Mouse (Mus musculus) retina, adult 2 months (tissue): ENCODE results near the gene Fam19a3.
"Not testable (repeated sequence)": the region's sequence is repeated elsewhere in the genome, so short reads cannot be mapped to it uniquely, and the experiment has no call there.

ENCODE experiments used
- DNase-seq: peaks from one replicate; pipeline ENCODE4 v3.0.0-alpha.2; 2012; ENCODE audit warnings: low read depth, low spot score

The Fam19a3 gene

DNA sequence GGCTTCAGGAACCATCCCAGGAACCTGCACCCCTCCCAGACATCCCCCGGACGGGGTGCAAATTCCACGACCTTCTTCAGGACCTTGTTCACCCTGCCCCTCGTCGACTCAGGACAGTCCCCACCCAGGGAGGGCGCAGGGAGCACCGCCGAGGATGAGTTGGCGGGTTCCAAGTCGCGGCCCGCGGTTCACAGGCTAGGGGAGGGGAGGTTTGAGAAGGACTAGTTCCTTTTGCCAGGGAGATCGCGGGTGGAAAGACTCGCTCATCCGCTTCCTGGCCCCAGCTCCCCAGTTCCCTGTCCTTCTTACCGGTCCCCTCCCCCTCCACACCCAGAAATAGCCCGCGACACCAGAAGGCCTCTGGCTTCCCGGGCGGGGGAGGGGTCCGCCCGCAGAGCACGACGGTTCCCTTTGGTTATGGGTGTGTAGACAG, at the start of gene Fam19a3:
TSS of gene Fam19a3 (minus strand) at position 370 of the 433 bp plus-strand sequence.
- DNase-seq = no peak

DNA sequence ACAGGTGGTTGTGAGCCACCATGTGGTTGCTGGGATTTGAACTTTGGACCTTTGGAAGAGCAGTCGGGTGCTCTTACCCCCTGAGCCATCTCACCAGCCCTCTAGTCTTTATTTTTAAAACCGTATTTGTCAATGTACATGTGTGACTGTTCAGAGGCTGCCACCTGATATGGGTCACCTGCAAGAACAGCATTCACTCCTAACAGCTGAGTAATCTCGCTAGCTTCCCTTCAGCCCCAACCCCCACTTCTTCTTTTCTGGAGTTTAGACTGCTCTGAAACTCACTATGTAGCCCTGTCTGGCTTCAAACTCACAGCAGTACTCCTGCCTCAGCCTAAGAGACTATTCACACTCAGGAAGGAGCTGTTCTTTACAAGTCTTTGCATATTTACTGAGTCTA, 40.8 kb upstream of the Fam19a3 start:
- DNase-seq = no peak

- no peak for DNase-seq
Observed at GRCm38 (mm10) chr3:104820426-104820825, 38.8 kb upstream of the Fam19a3 start.

DNA sequence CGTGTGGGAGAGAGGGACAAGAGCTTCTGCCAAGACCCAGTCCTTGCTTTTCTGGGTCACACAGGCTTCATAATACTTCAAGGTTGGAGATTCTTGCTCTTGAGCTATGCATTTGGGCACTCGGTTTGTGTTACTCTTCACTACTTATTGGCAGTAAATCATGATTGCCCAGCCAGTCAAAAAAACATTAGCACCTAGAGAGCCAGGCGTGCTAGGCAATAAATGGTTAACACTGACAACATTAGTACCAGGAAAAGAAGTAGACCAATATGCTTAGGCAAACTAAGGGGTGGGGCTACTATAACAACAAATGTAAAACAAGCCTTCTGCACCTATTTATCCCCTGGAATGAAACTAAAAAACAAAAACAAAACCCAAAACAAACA, 37.1 kb upstream of the Fam19a3 start:
- DNase-seq = no peak

- no peak for DNase-seq
Observed at GRCm38 (mm10) chr3:104817991-104818748, 36.5 kb upstream of the Fam19a3 start, which contains the start of gene Mov10. Gene Mov10, minus strand, starts transcription at chr3:104818563.

GRCm38 (mm10) chr3:104817481-104817990, 35.9 kb upstream of the Fam19a3 start:
- no peak for DNase-seq

- DNase-seq = no peak
Observed at GRCm38 (mm10) chr3:104816130-104816529, 34.5 kb upstream of the Fam19a3 start.

GRCm38 (mm10) chr3:104815346-104815745, 33.7 kb upstream of the Fam19a3 start:
- DNase-seq = no peak

DNA sequence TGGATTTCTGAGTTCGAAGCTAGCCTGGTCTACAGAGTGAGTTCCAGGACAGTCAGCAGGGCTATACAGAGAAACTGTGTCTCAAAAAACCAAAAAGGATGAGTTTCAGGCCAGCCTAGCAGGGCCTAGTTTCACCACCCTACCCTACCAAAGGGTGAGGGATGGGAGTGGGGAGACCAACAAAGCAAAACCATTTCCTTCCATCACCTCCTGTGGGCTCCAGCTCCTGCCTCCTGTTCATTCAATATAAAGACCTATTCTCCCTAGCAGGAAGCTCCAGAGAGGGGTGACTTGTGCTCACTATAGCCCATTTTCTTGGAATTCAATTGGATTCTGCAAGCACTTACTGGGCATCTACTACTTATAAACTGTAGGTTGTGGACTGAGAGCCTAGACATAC, 33.1 kb upstream of the Fam19a3 start:
- DNase-seq = no peak

- DNase-seq = not testable (repeated sequence)
Observed at GRCm38 (mm10) chr3:104813227-104813626, 31.6 kb upstream of the Fam19a3 start.

DNA sequence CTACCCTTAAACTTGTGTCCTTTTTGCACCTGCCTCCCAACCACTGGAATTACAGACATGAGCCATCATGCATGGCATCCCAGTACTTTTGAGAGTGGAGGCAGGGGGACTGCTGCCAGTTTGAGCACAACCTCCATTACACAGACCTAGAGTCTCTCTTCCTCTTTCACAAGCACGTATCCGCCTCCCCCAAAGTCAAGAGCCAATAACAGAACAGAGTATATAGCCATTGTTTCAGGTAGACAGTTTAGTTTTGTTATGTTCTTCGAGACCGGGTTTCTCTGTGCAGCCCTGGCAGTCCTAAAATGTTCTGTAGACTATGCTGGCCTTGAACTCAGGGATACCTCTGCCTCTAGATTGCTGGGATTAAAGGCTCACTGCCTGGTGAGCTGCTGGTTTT, 30.6 kb upstream of the Fam19a3 start:
- no peak for DNase-seq

- no peak for DNase-seq
Observed at GRCm38 (mm10) chr3:104811752-104812151, 30.1 kb upstream of the Fam19a3 start.

GRCm38 (mm10) chr3:104805539-104805938, 23.9 kb upstream of the Fam19a3 start:
- DNase-seq = no peak

DNA sequence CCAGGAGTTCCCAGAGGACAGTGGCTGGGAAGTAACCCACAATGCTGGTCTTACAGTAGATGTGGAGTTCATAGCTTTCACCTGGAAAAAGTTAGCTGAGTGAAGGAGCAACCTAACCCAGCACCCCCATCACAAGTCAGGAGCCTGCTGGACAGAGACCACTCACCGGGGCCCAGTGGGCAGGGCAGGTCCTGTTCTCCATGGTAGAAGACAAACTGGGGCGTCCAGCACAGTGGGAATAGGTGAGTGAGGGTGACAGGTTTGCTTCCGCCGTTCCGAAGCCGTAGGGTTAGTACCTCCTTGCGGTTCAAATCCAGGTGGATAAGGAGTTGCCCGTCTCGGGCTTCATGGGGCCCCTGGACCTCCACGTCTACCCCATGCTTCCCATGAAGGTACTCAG, 22.7 kb upstream of the Fam19a3 start:
- DNase-seq = no peak

- DNase-seq = no peak
Observed at GRCm38 (mm10) chr3:104801481-104801880, 19.8 kb upstream of the Fam19a3 start.

DNA sequence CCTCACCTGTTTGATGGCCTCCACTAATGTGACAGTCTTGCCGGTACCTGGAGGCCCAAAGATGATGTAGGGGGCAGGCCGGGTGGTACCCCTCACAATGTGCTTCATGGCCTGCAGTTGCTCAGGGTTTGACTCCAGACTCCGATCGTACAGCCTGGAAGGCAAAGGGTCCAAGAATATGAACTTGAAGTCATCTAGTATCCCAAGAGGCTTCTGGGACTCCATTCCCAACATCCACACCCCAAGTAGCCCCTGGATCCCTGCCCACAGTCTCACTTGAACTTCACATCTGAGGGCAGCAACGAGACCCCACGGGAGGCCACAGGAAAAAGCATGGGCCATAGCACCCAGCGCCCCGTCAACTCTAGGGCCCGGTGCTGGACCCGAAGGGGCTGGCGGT, 19.0 kb upstream of the Fam19a3 start:
- no peak for DNase-seq

- no peak for DNase-seq
Observed at GRCm38 (mm10) chr3:104796430-104797082, 14.9 kb upstream of the Fam19a3 start.

DNA sequence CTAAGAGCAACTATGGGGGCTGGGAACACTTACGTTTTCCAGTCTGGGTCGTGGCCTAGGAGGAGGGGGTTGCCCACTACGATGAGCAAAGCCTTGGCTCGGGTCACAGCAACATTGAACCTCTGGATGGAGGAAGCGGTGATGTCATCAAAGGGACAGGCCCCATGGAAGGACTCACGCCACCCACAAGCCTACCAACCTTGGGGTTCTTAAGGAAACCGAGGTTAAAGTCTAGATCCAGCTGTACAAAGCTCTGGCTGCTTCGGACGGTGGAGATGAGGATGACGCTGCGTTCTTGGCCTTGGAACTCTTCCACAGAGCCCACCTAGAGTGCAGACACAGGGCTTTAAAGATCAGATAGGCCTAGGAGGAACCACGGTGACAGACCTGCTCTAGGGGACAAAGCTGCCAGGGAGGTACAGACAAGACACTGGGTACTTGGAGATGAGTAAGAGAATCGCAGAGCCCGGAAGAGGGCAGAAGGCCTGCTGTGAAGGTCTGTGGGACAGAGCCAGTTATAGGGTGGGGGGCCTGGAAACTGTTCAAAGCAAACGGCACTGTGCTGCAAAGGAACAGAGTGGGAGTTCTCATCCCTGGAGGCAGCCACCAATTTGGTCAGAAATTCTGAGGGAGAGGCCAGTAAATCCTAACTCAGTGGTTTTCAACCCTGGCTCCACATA, 14.2 kb upstream of the Fam19a3 start:
- no peak for DNase-seq

DNA sequence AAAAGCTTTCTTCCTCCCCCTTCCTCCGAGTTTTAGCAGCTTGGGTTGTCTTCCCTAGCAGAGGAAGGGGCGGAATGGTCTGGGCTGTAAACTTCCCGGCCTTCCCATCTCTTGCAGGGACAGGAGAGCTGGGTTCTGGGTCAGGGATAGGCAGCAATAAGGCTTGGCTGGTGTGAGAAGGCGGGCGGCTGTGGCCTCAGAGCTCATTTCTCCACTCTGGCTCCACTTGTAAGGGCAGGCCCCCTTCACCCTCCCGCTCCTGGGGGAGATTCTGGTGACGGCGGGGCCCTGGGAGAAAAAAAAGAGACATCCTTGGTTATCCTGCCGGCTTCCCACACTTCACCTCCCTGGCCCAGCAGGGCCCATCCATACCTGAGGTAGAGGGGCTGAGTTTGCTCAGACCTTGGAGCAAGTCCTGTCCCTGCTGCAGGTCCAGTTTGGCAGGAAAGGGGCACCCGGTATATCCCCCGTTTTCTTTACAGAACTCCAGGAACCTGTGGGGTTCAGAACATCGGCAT, 13.4 kb upstream of the Fam19a3 start:
- DNase-seq = no peak

- DNase-seq = no peak
Observed at GRCm38 (mm10) chr3:104793871-104794828, 12.5 kb upstream of the Fam19a3 start.
